Comparison of ENCODE assay signal across 29 mouse cellular contexts in genomic region chr6:84211473-84211872, GRCm38 (mm10).
DNase-seq lines count a peak whose midpoint lies in the region; ATAC-seq and TF ChIP-seq lines count a peak whose summit lies in the region.
"Had no signal": no experiment of that assay in that cellular context is flagged by ENCODE, and none has a peak within 500 bp of the region (broad histone marks: within the 10 kb centered on the region; RNA-seq: fewer than 3 reads in every experiment).

No protein-coding gene starts in this region.

- intact Hi-C loops in gastrocnemius, adult 2 months (cut with DNase I) = loop anchor here (5.0 kb wide), 1 partner anchor 54 kb away; no protein-coding TSS in a partner anchor
- intact Hi-C loops in left cerebral cortex, postnatal 10 days (cut with DNase I) = no loop called here

- peaks cover 37% of the 10 kb centered on the region for H3K4me1 ChIP-seq in embryonic facial prominence, embryonic 10.5 days
- peaks cover 40% of the 10 kb centered on the region for H3K4me1 ChIP-seq in limb, embryonic 12.5 days (replicated peaks)
- no peaks in the 10 kb centered on the region for H3K4me1 ChIP-seq in forebrain, embryonic 12.5 days
- H3K4me1 ChIP-seq: hindbrain, embryonic 15.5 days; liver, embryonic 12.5 days; megakaryocyte, embryonic 14.5 days; midbrain, embryonic 13.5 days; neural tube, embryonic 15.5 days had no signal

- peak overlapping the region; percentile 88 for H3K27ac ChIP-seq in gastrocnemius, adult 2 months
- H3K27ac ChIP-seq in embryonic facial prominence, embryonic 10.5 days (replicated peaks) = 0 out of 2 replicates have a peak overlapping the region, but pooled peaks have one; percentile 10
- peak overlapping the region; percentile 18 for H3K27ac ChIP-seq in limb, embryonic 12.5 days
- H3K27ac ChIP-seq in forebrain, embryonic 12.5 days = no peak overlapping the region
- H3K27ac ChIP-seq: heart, embryonic 15.5 days; hindbrain, embryonic 15.5 days; liver, embryonic 12.5 days; midbrain, embryonic 13.5 days; neural tube, embryonic 15.5 days had no signal

- H3K9ac ChIP-seq in limb, embryonic 12.5 days (replicated peaks) = no peak overlapping the region
- no peak overlapping the region for H3K9ac ChIP-seq in forebrain, embryonic 12.5 days
- H3K9ac ChIP-seq: forebrain, postnatal 0 days; heart, embryonic 15.5 days; hindbrain, embryonic 15.5 days; liver, embryonic 12.5 days; liver, postnatal 0 days; midbrain, embryonic 13.5 days; neural tube, embryonic 15.5 days had no signal

- no peak overlapping the region for H3K4me2 ChIP-seq in limb, embryonic 12.5 days
- H3K4me2 ChIP-seq in forebrain, embryonic 12.5 days = no peak overlapping the region
- H3K4me2 ChIP-seq: heart, embryonic 15.5 days; hindbrain, embryonic 15.5 days; liver, embryonic 12.5 days; midbrain, embryonic 13.5 days; neural tube, embryonic 15.5 days had no signal

- peak; percentile 82 for DNase-seq in gastrocnemius, adult 2 months
- no peak for DNase-seq in gastrocnemius, postnatal 10 days
- DNase-seq in embryonic facial prominence, embryonic 10.5 days (ENCODE audit: low spot score) = no peak
- DNase-seq in gastrocnemius, adult 8-10 months (ENCODE audit: low spot score in 2 of 2) = peak; percentile 50 to 51
- DNase-seq in left cerebral cortex, postnatal 10 days (ENCODE audit: extremely low spot score in 1 of 2, low spot score in 2 of 2) = no peak
- DNase-seq: adrenal gland, adult 8-10 months; cerebellum, adult 8-10 months; cerebellum, postnatal 25 days; forebrain, postnatal 0 days; heart, adult 11 months; kidney, adult 9 months; kidney, postnatal 10 days; layer of hippocampus, postnatal 36 days; liver, postnatal 0 days; lung, postnatal 4 days; retina, postnatal 1 day; right cerebral cortex, postnatal 14 days; thymus, postnatal 14 days had no signal

- no peak for ATAC-seq in limb, embryonic 12.5 days (ENCODE audit: insufficient number of reproducible peaks, insufficient read depth, low FRiP score, low TSS enrichment, low read depth)
- no peak for ATAC-seq in monocyte, adult 5-6 weeks (replicated peaks; ENCODE audit: insufficient number of reproducible peaks, low FRiP score, low TSS enrichment, poor library complexity, severe bottlenecking)
- ATAC-seq in forebrain, embryonic 12.5 days (ENCODE audit: low FRiP score) = no peak
- ATAC-seq: forebrain, postnatal 0 days; liver, embryonic 12.5 days; liver, postnatal 0 days; midbrain, embryonic 13.5 days had no signal

- no peaks in the 10 kb centered on the region for H3K9me3 ChIP-seq in embryonic facial prominence, embryonic 10.5 days
- H3K9me3 ChIP-seq in limb, embryonic 12.5 days = 0 out of 2 replicates have a peak, but pooled peaks cover 7% of the 10 kb centered on the region
- no peaks in the 10 kb centered on the region for H3K9me3 ChIP-seq in forebrain, embryonic 12.5 days
- H3K9me3 ChIP-seq: G1E; heart, embryonic 15.5 days; hindbrain, embryonic 15.5 days; liver, embryonic 12.5 days; midbrain, embryonic 13.5 days; neural tube, embryonic 15.5 days had no signal

- WGBS in embryonic facial prominence, embryonic 10.5 days = 54% methylated on average over 7 of the region's 7 CpGs
- 68% methylated on average over 7 of the region's 7 CpGs for WGBS in limb, embryonic 12.5 days
- 75% methylated on average over 7 of the region's 7 CpGs for WGBS in forebrain, embryonic 12.5 days

- no peaks in the 10 kb centered on the region for H3K36me3 ChIP-seq in embryonic facial prominence, embryonic 10.5 days (replicated peaks)
- peaks cover 6% of the 10 kb centered on the region; the same call in 1 of the 2 replicates for H3K36me3 ChIP-seq in limb, embryonic 12.5 days
- no peaks in the 10 kb centered on the region for H3K36me3 ChIP-seq in forebrain, embryonic 12.5 days (replicated peaks)
- H3K36me3 ChIP-seq: G1E; hindbrain, embryonic 15.5 days; liver, embryonic 12.5 days; midbrain, embryonic 13.5 days; neural tube, embryonic 15.5 days had no signal

- 0 out of 2 replicates have a peak, but pooled peaks cover 3% of the 10 kb centered on the region for H3K27me3 ChIP-seq in embryonic facial prominence, embryonic 10.5 days (replicated peaks; ENCODE audit: low read depth, poor library complexity, severe bottlenecking)
- H3K27me3 ChIP-seq in limb, embryonic 12.5 days = no peaks in the 10 kb centered on the region
- no peaks in the 10 kb centered on the region for H3K27me3 ChIP-seq in forebrain, embryonic 12.5 days
- H3K27me3 ChIP-seq: heart, embryonic 15.5 days; hindbrain, embryonic 15.5 days; liver, embryonic 12.5 days; midbrain, embryonic 13.5 days; neural tube, embryonic 15.5 days had no signal

- no peak overlapping the region for H3K4me3 ChIP-seq in gastrocnemius, adult 2 months
- no peak overlapping the region for H3K4me3 ChIP-seq in embryonic facial prominence, embryonic 10.5 days
- no peak overlapping the region for H3K4me3 ChIP-seq in limb, embryonic 12.5 days (replicated peaks)
- H3K4me3 ChIP-seq in forebrain, embryonic 12.5 days (replicated peaks) = no peak overlapping the region
- H3K4me3 ChIP-seq: erythroblast, embryonic 14.5 days; heart, embryonic 15.5 days; hindbrain, embryonic 15.5 days; liver, embryonic 12.5 days; megakaryocyte, embryonic 14.5 days; midbrain, embryonic 13.5 days; neural tube, embryonic 15.5 days had no signal

- TF ChIP-seq CTCF in gastrocnemius, adult 2 months (IDR thresholded peaks at IDR 0.05) = no peak

Comparison
In these comparisons a context has a peak if more than half of its experiments do, and no peak if none do; other contexts are left out.
1. DNase-seq: peak in gastrocnemius, adult 2 months (single experiment) and gastrocnemius, adult 8-10 months (2 of 2); none in gastrocnemius, postnatal 10 days (single experiment), embryonic facial prominence, embryonic 10.5 days (single experiment) and left cerebral cortex, postnatal 10 days (0 of 2).